Mouse (Mus musculus) forebrain, embryonic 13.5 days (tissue): ENCODE measurements around the gene Zbtb25. TPM values are rescaled to one million over a fixed set of nuclear protein-coding genes. Genes with fewer than 3 reads are reported as not detected.

ENCODE experiments used
- ATAC-seq: fragments of 200-750 bp; cut with Nextera tagmentation; 2 replicates; pipeline ENCODE4 v1.8.0; 2017
- H3K27ac ChIP-seq: fragments of 300-500 bp; sonication (generic); 2 replicates; pipeline ENCODE4 v1.5.1; 2015; ENCODE audit warnings: inconsistent platforms, mild to moderate bottlenecking, moderate library complexity
- H3K27me3 ChIP-seq: fragments of 300-500 bp; sonication (generic); 2 replicates; pipeline ENCODE4 v1.6.1; 2015; ENCODE audit warnings: mild to moderate bottlenecking, inconsistent platforms
- H3K36me3 ChIP-seq: fragments of 300-500 bp; sonication (generic); 2 replicates; pipeline ENCODE4 v1.6.1; 2015; ENCODE audit warnings: mild to moderate bottlenecking, inconsistent platforms; ENCODE audit not compliant: poor library complexity, severe bottlenecking
- H3K4me1 ChIP-seq: fragments of 300-500 bp; sonication (generic); 2 replicates; pipeline ENCODE4 v1.6.1; 2015; ENCODE audit warnings: inconsistent platforms
- H3K4me2 ChIP-seq: fragments of 300-500 bp; sonication (generic); 2 replicates; pipeline ENCODE4 v1.6.1; 2015; ENCODE audit warnings: inconsistent platforms, mild to moderate bottlenecking, moderate library complexity
- H3K4me3 ChIP-seq: fragments of 300-500 bp; sonication (generic); 2 replicates; pipeline ENCODE4 v1.5.1; 2015; ENCODE audit warnings: mild to moderate bottlenecking, inconsistent platforms
- H3K9ac ChIP-seq: fragments of 300-500 bp; sonication (generic); 2 replicates; pipeline ENCODE4 v1.6.1; 2015; ENCODE audit warnings: mild to moderate bottlenecking, inconsistent platforms
- H3K9me3 ChIP-seq: fragments of 300-500 bp; sonication (generic); replicated peaks from 2 replicates; pipeline ENCODE4 v1.6.1; 2016; ENCODE audit warnings: inconsistent platforms
- WGBS: fragments of 180-500 bp; shearing (Covaris S2); methylation state at CpG from one replicate; pipeline ENCODE4 v1.1.7; 2015; 5-methylcytosine and 5-hydroxymethylcytosine counted together
- polyA plus RNA-seq: library from polyadenylated mRNA; unstranded; fragments of >200 nt; fragmentation: Nextera tagmentation; extraction: Ambion mirVana; gene quantifications from 2 replicates; pipeline ENCODE4 v1.2.1, GENCODE M21; 2015

The Zbtb25 gene
- polyA plus RNA-seq, 1 experiment from 2014 or later: 18.4 TPM

- peak overlapping the region; percentile 69 for H3K9ac ChIP-seq
- peaks cover 50% of the 10 kb centered on the region for H3K27me3 ChIP-seq
- peak overlapping the region; percentile 67 for H3K4me2 ChIP-seq
- peak; percentile 93 for ATAC-seq
- no peaks in the 10 kb centered on the region for H3K9me3 ChIP-seq
- H3K36me3 ChIP-seq: no peaks in the 10 kb centered on the region
- H3K27ac ChIP-seq: peak overlapping the region; percentile 79
- WGBS: under 1% methylated on average over 54 of the region's 54 CpGs
- H3K4me3 ChIP-seq: peak overlapping the region; percentile 60
- H3K4me1 ChIP-seq: peaks cover 26% of the 10 kb centered on the region
These were observed 33.8 kb upstream of the Zbtb25 start for GRCm38 (mm10) chr12:76402991-76403885.

GRCm38 (mm10) chr12:76401674-76402073, 32.3 kb upstream of the Zbtb25 start:
- Histone ChIP-seq H3K9ac (no peak overlapping the region), H3K4me3 (no peak overlapping the region), H3K36me3 (no peaks in the 10 kb centered on the region), H3K4me1 (peaks cover 26% of the 10 kb centered on the region), H3K27me3 (peaks cover 37% of the 10 kb centered on the region), H3K27ac (no peak overlapping the region), H3K4me2 (no peak overlapping the region), H3K9me3 (no peaks in the 10 kb centered on the region)
- ATAC-seq: no peak
- WGBS: 55% methylated on average over 3 of the region's 3 CpGs

GRCm38 (mm10) chr12:76397281-76397680, 27.9 kb upstream of the Zbtb25 start:
- 88% methylated on average over 5 of the region's 5 CpGs for whole genome bisulfite sequencing
- Histone ChIP-seq H3K27ac (no peak overlapping the region), H3K9me3 (no peaks in the 10 kb centered on the region), H3K4me1 (no peaks in the 10 kb centered on the region), H3K27me3 (peaks cover 7% of the 10 kb centered on the region), H3K9ac (no peak overlapping the region), H3K36me3 (no peaks in the 10 kb centered on the region), H3K4me2 (no peak overlapping the region), H3K4me3 (no peak overlapping the region)
- ATAC-seq: no peak

- Histone ChIP-seq H3K27ac (no peak overlapping the region), H3K9me3 (no peaks in the 10 kb centered on the region), H3K4me2 (no peak overlapping the region), H3K36me3 (peaks cover 6% of the 10 kb centered on the region), H3K9ac (no peak overlapping the region), H3K4me1 (peaks cover 4% of the 10 kb centered on the region; the same call in 1 of the 2 replicates), H3K4me3 (no peak overlapping the region), H3K27me3 (no peaks in the 10 kb centered on the region)
- WGBS: 78% methylated on average over 5 of the region's 5 CpGs
- ATAC-seq: no peak
These were observed 23.6 kb upstream of the Zbtb25 start for GRCm38 (mm10) chr12:76392979-76393378.

- no peak for ATAC-seq
- Histone ChIP-seq H3K4me2 (no peak overlapping the region), H3K36me3 (peaks cover 11% of the 10 kb centered on the region), H3K27me3 (no peaks in the 10 kb centered on the region), H3K9me3 (no peaks in the 10 kb centered on the region), H3K4me1 (peaks cover 4% of the 10 kb centered on the region; the same call in 1 of the 2 replicates), H3K4me3 (no peak overlapping the region), H3K27ac (no peak overlapping the region), H3K9ac (no peak overlapping the region)
- 79% methylated on average over 3 of the region's 3 CpGs for WGBS
These were observed 22.3 kb upstream of the Zbtb25 start for GRCm38 (mm10) chr12:76391595-76392271.

- Histone ChIP-seq H3K4me3 (no peak overlapping the region), H3K27me3 (no peaks in the 10 kb centered on the region), H3K9ac (no peak overlapping the region), H3K4me2 (no peak overlapping the region), H3K9me3 (no peaks in the 10 kb centered on the region), H3K4me1 (peaks cover 4% of the 10 kb centered on the region; the same call in 1 of the 2 replicates), H3K27ac (no peak overlapping the region), H3K36me3 (peaks cover 28% of the 10 kb centered on the region)
- ATAC-seq: 0 out of 2 replicates have a peak, but pooled peaks have one; percentile 58
- WGBS: 74% methylated on average over 11 of the region's 11 CpGs
These were observed 19.4 kb upstream of the Zbtb25 start for GRCm38 (mm10) chr12:76388794-76389193.

- H3K4me1 ChIP-seq: peaks cover 4% of the 10 kb centered on the region; the same call in 1 of the 2 replicates
- peaks cover 28% of the 10 kb centered on the region for H3K36me3 ChIP-seq
- H3K9me3 ChIP-seq: no peaks in the 10 kb centered on the region
- H3K27ac ChIP-seq: no peak overlapping the region
- H3K27me3 ChIP-seq: no peaks in the 10 kb centered on the region
- no peak overlapping the region for H3K4me3 ChIP-seq
- no peak overlapping the region for H3K9ac ChIP-seq
- no peak for ATAC-seq
- H3K4me2 ChIP-seq: no peak overlapping the region
- 97% methylated on average over 8 of the region's 8 CpGs for WGBS
These were observed 15.9 kb upstream of the Zbtb25 start for GRCm38 (mm10) chr12:76385342-76385741.

- no peak overlapping the region for H3K4me2 ChIP-seq
- ATAC-seq: no peak
- H3K27me3 ChIP-seq: no peaks in the 10 kb centered on the region
- no peaks in the 10 kb centered on the region for H3K4me1 ChIP-seq
- H3K9me3 ChIP-seq: no peaks in the 10 kb centered on the region
- no peak overlapping the region for H3K27ac ChIP-seq
- no peak overlapping the region for H3K4me3 ChIP-seq
- H3K9ac ChIP-seq: no peak overlapping the region
- peaks cover 2% of the 10 kb centered on the region for H3K36me3 ChIP-seq
- WGBS: over 99% methylated on average over 7 of the region's 7 CpGs
These were observed 10.7 kb upstream of the Zbtb25 start for GRCm38 (mm10) chr12:76380151-76380550.

- no peaks in the 10 kb centered on the region for H3K9me3 ChIP-seq
- H3K4me1 ChIP-seq: 0 out of 2 replicates have a peak, but pooled peaks cover 2% of the 10 kb centered on the region
- no peak overlapping the region for H3K4me3 ChIP-seq
- H3K9ac ChIP-seq: no peak overlapping the region
- no peak overlapping the region for H3K27ac ChIP-seq
- no peaks in the 10 kb centered on the region for H3K27me3 ChIP-seq
- H3K36me3 ChIP-seq: no peaks in the 10 kb centered on the region
- WGBS: 92% methylated on average over 5 of the region's 5 CpGs
- no peak overlapping the region for H3K4me2 ChIP-seq
- no peak for ATAC-seq
These were observed 9.2 kb upstream of the Zbtb25 start for GRCm38 (mm10) chr12:76378556-76378955.

- no peaks in the 10 kb centered on the region for H3K9me3 ChIP-seq
- peaks cover 6% of the 10 kb centered on the region; the same call in 1 of the 2 replicates for H3K4me1 ChIP-seq
- no peak overlapping the region for H3K4me2 ChIP-seq
- H3K27ac ChIP-seq: no peak overlapping the region
- no peaks in the 10 kb centered on the region for H3K36me3 ChIP-seq
- no peaks in the 10 kb centered on the region for H3K27me3 ChIP-seq
- H3K9ac ChIP-seq: no peak overlapping the region
- 92% methylated on average over 3 of the region's 3 CpGs for WGBS
- no peak for ATAC-seq
- H3K4me3 ChIP-seq: no peak overlapping the region
These were observed 8.3 kb upstream of the Zbtb25 start for GRCm38 (mm10) chr12:76377726-76378125.

GRCm38 (mm10) chr12:76377059-76377458, 7.7 kb upstream of the Zbtb25 start:
- Histone ChIP-seq H3K27ac (no peak overlapping the region), H3K4me1 (peaks cover 13% of the 10 kb centered on the region), H3K36me3 (no peaks in the 10 kb centered on the region), H3K4me3 (no peak overlapping the region), H3K27me3 (no peaks in the 10 kb centered on the region), H3K4me2 (no peak overlapping the region), H3K9ac (no peak overlapping the region), H3K9me3 (no peaks in the 10 kb centered on the region)
- 95% methylated on average over 6 of the region's 6 CpGs for WGBS
- no peak for ATAC-seq

- WGBS: 30% methylated on average over 7 of the region's 7 CpGs
- no peaks in the 10 kb centered on the region for H3K9me3 ChIP-seq
- no peak overlapping the region for H3K4me3 ChIP-seq
- no peak overlapping the region for H3K27ac ChIP-seq
- no peaks in the 10 kb centered on the region for H3K27me3 ChIP-seq
- H3K4me1 ChIP-seq: peaks cover 17% of the 10 kb centered on the region
- H3K4me2 ChIP-seq: no peak overlapping the region
- no peak for ATAC-seq
- H3K9ac ChIP-seq: no peak overlapping the region
- H3K36me3 ChIP-seq: no peaks in the 10 kb centered on the region
These were observed 7.2 kb upstream of the Zbtb25 start for GRCm38 (mm10) chr12:76376649-76377048.
